Mouse (Mus musculus) layer of hippocampus, postnatal 25 days (tissue): ENCODE measurements at regions not wholly inside any gene's neighbourhood (a gene's known extent, or its start where the extent isn't known, plus 50 kb on each side); places are given as distances from the start of the nearest gene placed in this dataset.

Experiments used
- DNase-seq, 2 experiments: peaks; one replicate each; pipeline ENCODE4 v3.0.0; 2022; ENCODE audit warnings: mixed read lengths in 2 of 2, low spot score in 1 of 2; ENCODE audit errors: extremely low spot score in 1 of 2

GRCm38 (mm10) chr15:34775714-34776113 is 418.0 kb upstream of the 9430069I07Rik start:
- no peak for DNase-seq

- no peak for DNase-seq
These were observed 394.1 kb upstream of the 9430069I07Rik start for GRCm38 (mm10) chr15:34751746-34752145.

GRCm38 (mm10) chr15:34751021-34751420 is 393.3 kb upstream of the 9430069I07Rik start:
- no peak for DNase-seq

GRCm38 (mm10) chr15:34747111-34747510 is 389.4 kb upstream of the 9430069I07Rik start:
- no peak for DNase-seq

- DNase-seq: peak; percentile 38 to 65
These were observed 385.6 kb upstream of the 9430069I07Rik start for GRCm38 (mm10) chr15:34743130-34743782.

- DNase-seq: no peak
These were observed 383.8 kb upstream of the 9430069I07Rik start for GRCm38 (mm10) chr15:34741488-34741887.
